ENCODE assay signal across 30 mouse cellular contexts in the genomic region with DNA sequence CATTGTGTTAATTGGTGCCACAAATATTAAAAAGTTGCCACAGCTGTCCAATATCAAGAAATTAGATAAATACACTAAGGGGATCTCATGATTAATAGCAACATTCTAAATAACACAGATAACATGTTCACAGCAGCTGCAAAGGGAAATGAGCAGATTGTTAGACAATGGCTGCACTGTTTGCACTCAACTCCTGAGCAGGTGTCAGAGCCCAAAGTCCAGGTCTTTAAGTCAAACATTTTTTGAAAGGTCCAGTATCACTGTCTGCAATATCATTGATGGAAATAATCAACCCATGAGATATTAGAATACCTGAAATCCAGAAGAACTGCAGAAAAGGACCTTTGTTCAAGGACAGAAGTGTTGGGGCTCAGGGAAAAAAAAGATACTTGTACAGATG. TPM values are rescaled to one million over a fixed set of nuclear protein-coding genes. Genes with fewer than 3 reads are reported as not detected.
DNase-seq lines count a peak whose midpoint lies in the region; ATAC-seq and TF ChIP-seq lines count a peak whose summit lies in the region.
"Had no signal": no experiment of that assay in that cellular context is flagged by ENCODE, and none has a peak within 500 bp of the region (broad histone marks: within the 10 kb centered on the region; RNA-seq: fewer than 3 reads in every experiment).

No protein-coding gene starts in this region.

- no peak overlapping the region for H3K9ac ChIP-seq in stomach, embryonic 15.5 days
- H3K9ac ChIP-seq in stomach, postnatal 0 days (ENCODE audit: low read length): no peak overlapping the region
- no peak overlapping the region for H3K9ac ChIP-seq in intestine, embryonic 16.5 days (ENCODE audit: low read depth, low read length)
- no peak overlapping the region for H3K9ac ChIP-seq in hindbrain, postnatal 0 days (replicated peaks; ENCODE audit: low read length)
- H3K9ac ChIP-seq: forebrain, embryonic 13.5 days; heart, embryonic 13.5 days; hindbrain, embryonic 13.5 days had no signal

- intact Hi-C loops in heart, postnatal 25 days (cut with DNase I): loop anchor here (5.0 kb wide), 2 partner anchors 46 to 86 kb away; no protein-coding TSS in a partner anchor

- TF ChIP-seq POLR2A in small intestine, adult 2 months (IDR thresholded peaks at IDR 0.05; ENCODE audit: low read depth, low read length): no peak

- 0 out of 2 replicates have a peak, but pooled peaks have one; percentile 43 for ATAC-seq in stomach, embryonic 15.5 days (ENCODE audit: insufficient read depth, low FRiP score, low read depth)
- ATAC-seq in stomach, postnatal 0 days (ENCODE audit: low FRiP score, low TSS enrichment): no peak
- ATAC-seq in intestine, embryonic 16.5 days: peak; percentile 83
- no peak for ATAC-seq in hindbrain, postnatal 0 days
- ATAC-seq: forebrain, embryonic 13.5 days; forebrain, embryonic 16.5 days; hindbrain, embryonic 16.5 days; inflammation-experienced regulatory T-cells, adult 6 months; Patski had no signal

- H3K4me2 ChIP-seq in stomach, embryonic 15.5 days: no peak overlapping the region
- no peak overlapping the region for H3K4me2 ChIP-seq in stomach, postnatal 0 days (replicated peaks; ENCODE audit: low read depth)
- H3K4me2 ChIP-seq in intestine, embryonic 16.5 days (ENCODE audit: low read depth, low read length): no peak overlapping the region
- no peak overlapping the region for H3K4me2 ChIP-seq in hindbrain, postnatal 0 days (ENCODE audit: low read depth, low read length)
- H3K4me2 ChIP-seq: forebrain, embryonic 13.5 days; heart, embryonic 13.5 days; hindbrain, embryonic 13.5 days had no signal

- peak; percentile 21 for DNase-seq in heart, adult 11 months
- DNase-seq in heart, postnatal 25 days (ENCODE audit: low spot score): no peak
- DNase-seq in stomach, postnatal 0 days (ENCODE audit: low spot score): no peak
- DNase-seq in hindbrain, postnatal 0 days (ENCODE audit: low spot score): no peak
- no peak for DNase-seq in lung, adult 18-20 months
- DNase-seq: adrenal gland, adult 2 months; adrenal gland, postnatal 14 days; B cell, adult 2 months; cerebellum, adult 18-20 months; cerebellum, adult 9-10 months; cerebellum, postnatal 14 days; gastrocnemius, postnatal 25 days; heart, postnatal 14 days; kidney, adult 18-20 months had no signal

- H3K9me3 ChIP-seq in stomach, embryonic 15.5 days: no peaks in the 10 kb centered on the region
- H3K9me3 ChIP-seq in stomach, postnatal 0 days (ENCODE audit: control insufficient read depth, low read length): no peaks in the 10 kb centered on the region
- no peaks in the 10 kb centered on the region for H3K9me3 ChIP-seq in intestine, embryonic 16.5 days (ENCODE audit: control insufficient read depth, low read length)
- H3K9me3 ChIP-seq in hindbrain, postnatal 0 days (ENCODE audit: low read length): no peaks in the 10 kb centered on the region
- H3K9me3 ChIP-seq: forebrain, embryonic 10.5 days; forebrain, embryonic 13.5 days; G1E; heart, embryonic 10.5 days; heart, embryonic 13.5 days; hindbrain, embryonic 13.5 days had no signal

- no peak for TF ChIP-seq CTCF in stomach, postnatal 0 days (IDR thresholded peaks at IDR 0.05; ENCODE audit: low read depth)
- no peak for TF ChIP-seq CTCF in small intestine, adult 2 months (IDR thresholded peaks at IDR 0.05; ENCODE audit: extremely low read depth, insufficient read length, insufficient replicate concordance, low read depth, low read length)
- TF ChIP-seq CTCF in hindbrain, postnatal 0 days (IDR thresholded peaks at IDR 0.05; ENCODE audit: low read depth): no peak

- no peak overlapping the region for H3K4me3 ChIP-seq in stomach, embryonic 15.5 days (replicated peaks)
- H3K4me3 ChIP-seq in stomach, postnatal 0 days (ENCODE audit: low read depth, low read length): no peak overlapping the region
- H3K4me3 ChIP-seq in intestine, embryonic 16.5 days (ENCODE audit: low read length): no peak overlapping the region
- H3K4me3 ChIP-seq in small intestine, adult 2 months (ENCODE audit: low read depth, low read length): no peak overlapping the region
- H3K4me3 ChIP-seq in hindbrain, postnatal 0 days (ENCODE audit: low read length): no peak overlapping the region
- H3K4me3 ChIP-seq: forebrain, embryonic 10.5 days; forebrain, embryonic 13.5 days; heart, embryonic 10.5 days; heart, embryonic 13.5 days; hindbrain, embryonic 13.5 days had no signal

- no peaks in the 10 kb centered on the region for H3K36me3 ChIP-seq in stomach, embryonic 15.5 days
- H3K36me3 ChIP-seq in stomach, postnatal 0 days (ENCODE audit: control insufficient read depth, insufficient read depth, low read length): no peaks in the 10 kb centered on the region
- no peaks in the 10 kb centered on the region for H3K36me3 ChIP-seq in intestine, embryonic 16.5 days (ENCODE audit: control insufficient read depth, insufficient read depth, low read length)
- no peaks in the 10 kb centered on the region for H3K36me3 ChIP-seq in small intestine, adult 2 months (ENCODE audit: control insufficient read depth, insufficient read depth, low read length)
- no peaks in the 10 kb centered on the region for H3K36me3 ChIP-seq in hindbrain, postnatal 0 days (ENCODE audit: insufficient read depth, low read length)
- H3K36me3 ChIP-seq: forebrain, embryonic 10.5 days; G1E; heart, embryonic 10.5 days; heart, embryonic 13.5 days; hindbrain, embryonic 13.5 days had no signal

- H3K27me3 ChIP-seq in stomach, embryonic 15.5 days (replicated peaks): no peaks in the 10 kb centered on the region
- no peaks in the 10 kb centered on the region for H3K27me3 ChIP-seq in stomach, postnatal 0 days (ENCODE audit: control insufficient read depth, insufficient read depth, low read length)
- no peaks in the 10 kb centered on the region for H3K27me3 ChIP-seq in intestine, embryonic 16.5 days (replicated peaks; ENCODE audit: control insufficient read depth, insufficient read depth, low read length)
- H3K27me3 ChIP-seq in small intestine, adult 2 months (ENCODE audit: control insufficient read depth, insufficient read depth, low read length): no peaks in the 10 kb centered on the region
- H3K27me3 ChIP-seq in hindbrain, postnatal 0 days (ENCODE audit: insufficient read depth, low read length): no peaks in the 10 kb centered on the region
- H3K27me3 ChIP-seq: CH12.LX; forebrain, embryonic 13.5 days; heart, embryonic 13.5 days; hindbrain, embryonic 13.5 days; Patski had no signal

- no peak for TF ChIP-seq EP300 in stomach, postnatal 0 days (optimal IDR thresholded peaks at IDR 0.05)

- no peak overlapping the region for H3K27ac ChIP-seq in stomach, embryonic 15.5 days
- H3K27ac ChIP-seq in stomach, postnatal 0 days (replicated peaks): no peak overlapping the region
- 0 out of 2 replicates have a peak overlapping the region, but pooled peaks have one; percentile 45 for H3K27ac ChIP-seq in intestine, embryonic 16.5 days (ENCODE audit: low read length)
- peak overlapping the region; percentile 15; the same call in 1 of the 2 replicates for H3K27ac ChIP-seq in small intestine, adult 2 months (ENCODE audit: insufficient read depth, low read depth, low read length)
- no peak overlapping the region for H3K27ac ChIP-seq in hindbrain, postnatal 0 days
- H3K27ac ChIP-seq: forebrain, embryonic 10.5 days; forebrain, embryonic 13.5 days; heart, embryonic 10.5 days; heart, embryonic 13.5 days; hindbrain, embryonic 13.5 days had no signal

- no peaks in the 10 kb centered on the region; the same call in 1 of the 2 replicates for H3K4me1 ChIP-seq in stomach, embryonic 15.5 days
- no peaks in the 10 kb centered on the region for H3K4me1 ChIP-seq in stomach, postnatal 0 days (replicated peaks; ENCODE audit: control insufficient read depth, insufficient read depth)
- H3K4me1 ChIP-seq in intestine, embryonic 16.5 days (ENCODE audit: control insufficient read depth, insufficient read depth, low read length): peaks cover 5% of the 10 kb centered on the region; the same call in 1 of the 2 replicates
- H3K4me1 ChIP-seq in small intestine, adult 2 months (ENCODE audit: control insufficient read depth, insufficient read depth, insufficient read length, low read length): peaks cover 6% of the 10 kb centered on the region; the same call in 1 of the 2 replicates
- H3K4me1 ChIP-seq in hindbrain, postnatal 0 days (ENCODE audit: insufficient read depth, low read length): no peaks in the 10 kb centered on the region
- H3K4me1 ChIP-seq: forebrain, embryonic 13.5 days had no signal

RNA-seq across cellular contexts. Expression of gene Enpp6, which starts 53.4 kb away (rescaled TPM):
- 1 to 10 TPM; 4.9 to 6.3 TPM for total RNA-seq in heart, postnatal 25 days (2021)
- polyA plus RNA-seq in stomach, embryonic 15.5 days (2015; fragmentation: Nextera tagmentation; extraction: Ambion mirVana): 0.31 and 0.77 TPM in 2 replicates
- polyA plus RNA-seq in stomach, postnatal 0 days (2015; fragmentation: Nextera tagmentation; extraction: Ambion mirVana): 0.16 and 0.40 TPM in 2 replicates
- 0.15 and 0.21 TPM in 2 replicates for polyA plus RNA-seq in intestine, embryonic 16.5 days (2015; fragmentation: Nextera tagmentation; extraction: Ambion mirVana)
- polyA plus RNA-seq in small intestine, adult 2 months (2012; rRNA removed): 1.0 and 1.1 TPM in 2 replicates
- total RNA-seq in hindbrain, postnatal 0 days (2014; rRNA removed): 12.3 and 12.8 TPM in 2 replicates
- polyA plus RNA-seq in hindbrain, postnatal 0 days (2015; fragmentation: Nextera tagmentation; extraction: Ambion mirVana): 4.2 and 5.2 TPM in 2 replicates
- total RNA-seq: CH12.LX; granulocyte monocyte progenitor cell, adult 5-6 weeks; hematopoietic stem cell, adult 5-6 weeks had no signal
- polyA plus RNA-seq: forebrain, embryonic 10.5 days; G1E had no signal

Comparison
In these comparisons a context has a peak if more than half of its experiments do, and no peak if none do; other contexts are left out.
1. ATAC-seq: peak in stomach, embryonic 15.5 days (single experiment) and intestine, embryonic 16.5 days (single experiment); none in stomach, postnatal 0 days (single experiment) and hindbrain, postnatal 0 days (single experiment).
2. H3K27ac ChIP-seq: peak in intestine, embryonic 16.5 days (single experiment) and small intestine, adult 2 months (single experiment); none in stomach, embryonic 15.5 days (single experiment), stomach, postnatal 0 days (single experiment) and hindbrain, postnatal 0 days (single experiment).